Mouse (Mus musculus) stomach, postnatal 0 days (tissue): Measurements from ENCODE around the gene Oprm1.
"Not testable (repeated sequence)": the region's sequence is repeated elsewhere in the genome, so short reads cannot be mapped to it uniquely, and the experiment has no call there.

Experiments used
- CTCF ChIP-seq: IDR thresholded peaks from 2 replicates; pipeline ENCODE4 v1.5.1; 2016; ENCODE audit warnings: antibody characterized with exemption, low read depth, mild to moderate bottlenecking, moderate library complexity
- EP300 ChIP-seq: optimal IDR thresholded peaks from 2 replicates; pipeline ENCODE3; 2016; ENCODE audit warnings: antibody characterized with exemption

- TF ChIP-seq EP300, CTCF: not testable (repeated sequence)
Observed at GRCm38 (mm10) chr10:7003898-7004297, 245.6 kb downstream of the Oprm1 start.
